Mouse (Mus musculus) E14TG2a.4 (cell line): ENCODE measurements at regions not wholly inside any gene's neighbourhood (a gene's known extent, or its start where the extent isn't known, plus 50 kb on each side); places are given as distances from the start of the nearest gene placed in this dataset.

Source experiments
- CTCF ChIP-seq: conservative IDR thresholded peaks from 2 replicates; pipeline ENCODE4 v1.5.1; 2014; ENCODE audit warnings: low read length
- POU5F1 ChIP-seq: IDR thresholded peaks from 2 replicates; pipeline ENCODE4 v1.6.1; 2014; ENCODE audit warnings: low read length, borderline replicate concordance

DNA sequence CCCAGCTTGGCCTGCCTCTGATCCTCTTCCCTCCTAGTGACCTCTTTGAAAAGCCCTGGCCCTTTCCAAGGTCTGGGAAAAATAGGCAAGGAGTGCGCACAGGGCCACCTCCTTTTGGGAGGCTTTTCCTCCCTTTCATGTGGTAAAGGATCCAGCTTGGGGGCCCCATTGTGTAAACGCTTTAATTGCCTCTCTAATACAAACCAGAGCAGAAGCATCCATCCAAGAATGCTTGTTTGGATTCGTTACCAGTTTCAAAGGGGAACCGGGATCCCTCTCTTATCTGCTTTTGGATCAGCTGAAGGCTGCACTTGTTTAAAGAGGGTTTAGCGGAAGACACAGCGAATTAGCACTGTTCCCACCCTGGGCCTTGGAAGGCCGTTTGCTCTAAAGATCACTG lies 109.3 kb upstream of the Cops8 start:
- TF ChIP-seq CTCF (no peak), POU5F1 (no peak)
